Mouse (Mus musculus) NIH3T3 (cell line): ENCODE measurements around the gene Pds5b.
A peak's percentile ranks its signal among the peaks of the same experiment; 100 is the strongest.
"Not testable (repeated sequence)": the region's sequence is repeated elsewhere in the genome, so short reads cannot be mapped to it uniquely, and the experiment has no call there.

Experiments
- DNase-seq: peaks from one replicate; pipeline ENCODE4 v3.0.0-alpha.2; 2012; ENCODE audit warnings: low read depth

The Pds5b gene

DNA sequence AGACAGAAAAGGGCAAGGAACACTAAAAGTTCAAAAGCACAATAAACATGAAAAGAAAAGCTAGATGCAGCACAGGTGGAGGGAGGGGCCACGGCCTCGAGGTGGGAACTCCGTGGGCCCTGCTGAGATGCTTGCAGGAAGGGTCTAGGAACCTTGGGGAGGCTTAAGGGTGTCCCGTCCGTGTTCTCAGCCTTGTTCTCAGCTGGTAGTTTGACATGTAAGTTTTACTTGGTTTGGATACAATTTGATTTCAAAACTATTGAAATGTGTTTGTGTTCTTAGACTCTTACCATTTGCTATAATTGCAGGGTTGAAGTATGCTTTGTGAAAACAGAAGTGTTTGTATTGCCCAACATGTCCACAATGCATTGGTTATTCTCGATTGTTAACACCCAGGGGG, 149.2 kb downstream of the Pds5b start:
- DNase-seq, result no peak

GRCm38 (mm10) chr5:150823361-150823760, 149.8 kb downstream of the Pds5b start:
- DNase-seq, result peak; percentile 57

DNA sequence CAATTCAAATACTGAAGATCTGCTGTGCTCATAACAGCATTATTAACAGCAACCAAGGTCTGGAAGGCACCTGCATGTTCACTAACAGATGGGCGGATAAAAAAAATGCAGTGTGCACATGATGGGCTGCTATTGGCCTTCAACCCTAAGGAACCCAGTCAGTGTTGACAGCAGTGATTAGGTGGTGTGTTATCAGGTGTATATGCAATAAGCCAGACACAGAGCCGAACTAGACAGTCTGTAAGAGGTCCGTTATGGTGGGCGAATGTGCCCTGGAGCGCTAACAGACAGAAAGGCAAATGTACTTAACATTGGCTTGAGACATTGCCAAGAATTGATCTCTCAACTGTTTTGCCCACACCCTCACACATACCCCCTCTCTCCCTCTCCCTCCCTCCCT, 156.0 kb downstream of the Pds5b start:
- no peak for DNase-seq

DNA sequence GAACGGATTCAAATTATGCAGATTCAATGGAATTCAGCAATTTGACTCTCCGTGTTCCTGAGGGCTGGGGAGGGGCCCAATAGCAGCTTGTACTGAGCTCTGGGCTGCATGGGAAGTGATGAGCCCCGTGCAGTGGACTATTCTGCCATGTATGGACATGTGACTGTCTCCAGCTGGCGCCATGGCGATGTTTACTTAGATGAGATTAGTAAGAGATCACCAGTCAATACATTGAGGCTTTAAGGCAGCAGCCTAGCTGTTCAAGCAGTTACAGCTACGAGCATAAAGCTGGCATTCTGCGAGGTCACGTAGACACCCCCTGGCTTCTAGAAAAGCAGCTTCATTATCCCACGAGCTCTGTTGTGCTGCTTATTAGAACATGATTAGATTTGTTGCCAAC, 157.2 kb downstream of the Pds5b start:
- DNase-seq, result no peak

DNA sequence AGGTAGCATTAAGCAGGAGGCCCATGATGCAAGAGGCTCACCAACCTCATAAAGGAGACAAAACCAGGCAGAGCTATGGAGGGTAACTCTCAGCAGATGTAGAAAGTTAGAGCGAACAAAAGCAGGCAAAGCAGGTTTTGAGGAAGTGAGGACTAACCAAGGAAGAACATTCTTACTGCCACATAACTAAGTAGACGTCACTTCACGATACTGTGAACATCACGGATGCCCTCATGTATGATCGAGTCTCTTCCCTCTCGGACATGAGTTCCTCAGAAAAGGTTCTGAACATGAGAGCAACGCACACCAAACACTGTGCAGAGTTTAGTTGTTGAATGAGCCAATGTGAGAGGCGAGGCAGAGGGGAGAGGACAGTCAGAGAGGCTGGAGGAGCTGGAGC, 163.2 kb downstream of the Pds5b start:
- DNase-seq, result no peak

DNA sequence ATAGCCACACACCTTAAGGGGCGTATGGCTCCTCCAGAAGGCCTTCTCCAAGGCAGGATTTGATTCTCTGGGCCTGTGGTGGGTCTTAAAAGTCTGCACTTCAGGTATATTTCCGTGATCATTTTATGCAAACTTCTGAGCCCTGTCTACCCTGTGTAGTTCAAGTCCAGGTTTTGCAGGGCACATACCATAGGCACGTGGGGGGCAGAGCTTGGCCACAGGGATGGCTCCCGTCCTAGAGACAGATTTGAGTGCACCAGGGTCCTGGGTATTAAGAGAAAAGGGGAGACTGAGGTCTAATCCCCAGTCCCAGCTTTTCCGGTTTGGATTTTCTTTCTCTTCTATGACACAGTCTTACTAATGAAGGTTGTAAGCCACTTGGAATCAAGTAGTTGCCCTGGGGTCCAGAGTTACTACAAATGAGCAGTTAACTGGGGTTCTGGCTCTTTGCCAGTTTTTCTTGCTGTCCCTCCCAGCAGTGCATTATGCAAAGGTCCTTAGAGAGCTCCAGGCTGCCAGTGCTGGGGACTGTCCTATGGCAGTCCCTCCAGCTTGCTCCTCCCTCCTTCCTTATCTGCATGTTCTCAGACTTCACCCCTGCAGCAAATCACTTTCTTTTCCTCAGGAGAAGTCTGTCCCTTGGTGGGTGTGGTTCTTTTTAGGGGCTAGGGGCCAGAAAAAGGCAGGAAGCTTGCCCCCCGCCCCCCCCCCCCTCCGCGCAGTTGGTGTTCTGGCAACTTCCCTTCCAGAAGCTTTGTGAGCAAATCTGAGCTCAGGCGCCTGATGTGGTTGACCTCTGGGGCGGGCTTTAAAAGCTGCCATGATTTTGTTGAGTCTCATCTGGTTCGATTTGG, 166.4 kb downstream of the Pds5b start:
- no peak for DNase-seq

DNA sequence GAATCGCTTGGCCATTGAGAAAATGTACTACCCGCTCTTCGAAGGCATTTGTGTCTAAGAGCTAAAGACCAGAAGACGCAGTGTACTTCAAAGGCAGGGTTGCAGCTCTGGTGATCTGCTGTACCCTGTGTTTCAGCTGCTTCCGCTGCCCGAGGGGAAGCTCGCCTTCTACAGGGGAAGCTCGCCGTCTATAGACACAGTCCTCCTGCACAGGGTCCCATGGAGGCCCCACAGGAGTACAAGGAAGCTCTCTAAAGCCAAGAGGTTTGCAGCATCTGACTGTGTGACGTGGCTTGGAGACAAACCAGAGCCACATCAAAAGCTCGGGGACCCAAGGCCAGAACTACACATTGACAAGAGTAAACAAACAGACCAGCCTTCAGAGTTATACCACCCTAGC, 167.1 kb downstream of the Pds5b start:
- no peak for DNase-seq

DNA sequence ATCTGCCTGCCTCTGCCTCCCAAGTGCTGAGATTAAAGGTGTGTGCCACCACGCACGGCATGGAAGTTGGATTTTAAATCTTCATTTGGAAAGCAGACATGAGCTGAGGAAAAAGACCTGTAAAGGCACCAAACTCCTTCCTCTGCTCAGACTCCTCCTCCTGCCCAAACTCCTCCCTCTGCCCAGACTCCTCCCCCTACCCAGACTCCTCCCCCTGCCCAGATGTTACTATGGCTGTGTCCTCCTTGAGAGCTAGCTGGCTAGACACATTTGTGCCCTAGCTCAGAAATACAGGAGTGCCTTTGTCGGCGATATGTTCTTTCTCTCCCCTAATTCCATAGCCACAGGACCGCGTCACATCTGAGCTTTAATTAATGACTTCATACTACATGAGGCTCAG, 172.4 kb downstream of the Pds5b start:
- DNase-seq, result no peak

GRCm38 (mm10) chr5:150850821-150851220, 177.3 kb downstream of the Pds5b start:
- no peak for DNase-seq

GRCm38 (mm10) chr5:150852097-150852496, 178.6 kb downstream of the Pds5b start:
- not testable (repeated sequence) for DNase-seq

GRCm38 (mm10) chr5:150854506-150854905, 181.0 kb downstream of the Pds5b start:
- peak; percentile 14 for DNase-seq

- no peak for DNase-seq
Observed at GRCm38 (mm10) chr5:150859642-150860194, 186.2 kb downstream of the Pds5b start.
